Mouse (Mus musculus) right cerebral cortex, adult 18-20 months (tissue): Measurements from ENCODE around the gene Aadat.
"Not testable (repeated sequence)": the region's sequence is repeated elsewhere in the genome, so short reads cannot be mapped to it uniquely, and the experiment has no call there.

Source experiments
- DNase-seq: peaks from one replicate; pipeline ENCODE4 v3.0.0; 2022; ENCODE audit warnings: mixed read lengths

Aadat gene

DNA sequence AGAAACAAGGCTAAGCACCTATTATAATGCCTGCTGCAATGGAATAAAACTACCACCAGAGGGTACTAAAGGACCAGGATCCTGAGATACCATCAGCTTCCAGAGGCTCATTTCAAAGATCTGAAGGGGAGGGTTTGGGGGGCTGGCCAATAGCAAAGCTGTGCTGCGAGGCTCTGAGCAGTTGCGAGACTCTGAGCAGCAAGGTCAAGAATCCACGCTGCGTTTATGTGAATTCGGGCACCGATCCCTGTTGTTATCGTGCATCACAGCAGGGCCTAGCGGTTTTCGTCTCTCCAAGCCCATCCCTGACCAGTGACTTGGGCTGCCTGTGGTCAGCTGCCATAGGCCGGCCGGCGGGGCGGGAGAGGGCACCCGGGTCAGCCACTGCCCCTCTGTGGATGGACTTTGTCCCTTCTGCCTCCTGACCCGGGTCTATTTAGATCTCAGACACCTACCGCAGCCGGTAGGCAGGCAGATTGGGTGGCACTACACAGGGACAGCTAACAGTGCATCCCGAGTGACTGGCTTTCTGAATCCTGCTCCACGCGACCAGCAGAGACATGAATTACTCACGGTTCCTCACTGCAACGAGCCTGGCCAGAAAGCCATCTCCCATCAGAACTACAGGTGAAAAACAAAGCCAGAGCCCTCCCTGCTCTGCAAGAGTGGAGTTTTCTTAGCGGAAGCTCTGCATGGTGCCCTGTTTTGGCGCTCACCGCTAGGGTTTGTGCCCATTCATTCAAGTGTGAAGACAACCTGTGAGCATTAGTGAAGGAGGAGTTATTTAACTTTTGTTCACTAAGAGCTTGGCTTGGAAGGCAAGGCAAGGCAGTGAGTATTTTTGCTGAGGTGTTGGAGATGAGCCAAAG lies at the start of gene Aadat:
TSS of gene Aadat (plus strand) at position 280 of the 869 bp plus-strand sequence.
- peak; percentile 62 for DNase-seq

DNA sequence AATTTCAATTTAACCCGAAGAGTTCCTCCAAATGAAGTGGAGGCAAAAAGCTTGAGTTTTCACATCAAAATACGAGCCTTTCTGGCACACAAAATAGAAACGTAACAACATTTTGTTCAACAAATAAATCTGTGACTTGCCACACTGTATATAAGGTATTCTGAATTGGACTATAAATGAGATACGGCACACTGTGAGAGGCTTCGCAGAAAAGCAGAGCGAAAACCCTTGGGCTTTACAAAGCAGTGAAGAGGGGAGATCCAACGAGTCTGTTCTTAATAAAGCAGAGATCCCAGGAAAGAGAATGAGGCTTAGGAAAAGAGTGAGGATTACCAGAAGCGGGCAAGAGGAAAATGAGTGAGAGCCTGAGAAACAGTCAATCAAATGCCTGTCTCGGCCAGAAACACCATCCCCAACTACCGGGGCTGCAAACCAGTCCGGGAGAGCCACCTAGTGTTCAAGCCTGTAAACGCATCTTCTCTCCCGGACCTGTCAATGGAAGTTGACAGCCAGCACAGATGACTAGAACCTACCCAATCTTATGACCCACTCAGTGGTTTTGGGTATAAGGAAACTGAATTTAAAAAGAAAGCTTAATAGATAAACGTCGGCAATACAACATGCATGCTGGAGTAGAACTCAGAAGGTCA lies 38.9 kb upstream of the Aadat start:
- peak; percentile 77 for DNase-seq

DNA sequence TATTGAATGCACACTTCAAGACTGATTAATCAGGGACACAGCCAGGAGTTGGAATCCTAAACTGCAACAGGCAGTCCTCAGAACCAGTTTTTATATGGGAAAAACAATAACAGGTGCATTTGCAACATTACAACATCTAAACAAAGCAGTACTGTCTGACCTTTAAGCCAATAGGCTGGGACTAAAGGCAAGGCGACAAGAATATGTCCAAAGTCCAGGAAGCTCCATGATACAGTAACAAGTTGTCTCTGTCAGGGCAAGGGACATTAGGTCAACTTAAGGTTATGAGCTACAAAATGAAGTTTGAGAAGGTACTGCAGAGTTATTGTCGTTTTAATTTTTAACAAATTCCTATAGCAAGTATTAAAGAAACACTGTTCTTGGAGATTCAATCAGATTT lies 15.6 kb upstream of the Aadat start:
- DNase-seq, result no peak

DNA sequence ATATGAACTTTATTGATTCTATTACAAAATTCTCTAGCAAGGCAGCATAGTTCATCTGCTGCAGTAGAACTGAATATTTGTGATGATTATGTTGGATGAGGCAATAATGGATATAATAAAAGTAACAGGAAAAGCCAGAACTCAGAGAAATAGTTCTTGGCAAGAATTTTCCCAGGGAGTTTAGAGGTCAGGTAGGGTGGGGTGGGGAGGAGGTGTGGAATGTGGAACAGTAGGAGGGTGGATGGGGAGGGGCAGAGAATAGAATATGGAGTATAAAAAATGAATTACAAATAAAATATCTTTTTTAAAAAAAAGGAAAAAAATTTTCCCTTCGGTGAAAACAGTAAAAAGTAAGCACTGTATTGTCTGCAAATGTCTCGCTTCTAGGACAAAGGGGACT lies 13.9 kb upstream of the Aadat start:
- DNase-seq, result no peak

DNA sequence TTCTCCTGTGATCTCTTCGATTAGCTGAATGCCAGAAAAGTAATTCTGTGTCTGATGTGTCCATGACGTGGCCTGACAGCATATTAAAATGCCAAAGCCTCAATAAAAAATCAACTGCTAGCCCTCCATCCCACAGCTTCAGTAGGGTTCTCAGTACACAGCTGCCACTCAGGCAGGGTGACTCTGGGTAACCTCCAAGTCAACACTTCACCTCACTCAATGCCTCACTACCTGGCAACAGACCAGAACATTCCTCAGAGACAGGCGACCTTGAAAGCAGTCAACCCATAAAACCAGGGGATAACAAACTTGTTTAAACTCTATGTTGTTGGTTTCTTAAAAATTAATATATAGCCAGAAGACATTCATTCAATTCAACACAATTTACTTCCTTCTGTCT lies 13.3 kb upstream of the Aadat start:
- DNase-seq, result no peak

GRCm38 (mm10) chr8:60494606-60495005 lies 11.1 kb upstream of the Aadat start:
- DNase-seq, result no peak

GRCm38 (mm10) chr8:60495046-60495445 lies 10.7 kb upstream of the Aadat start:
- not testable (repeated sequence) for DNase-seq

DNA sequence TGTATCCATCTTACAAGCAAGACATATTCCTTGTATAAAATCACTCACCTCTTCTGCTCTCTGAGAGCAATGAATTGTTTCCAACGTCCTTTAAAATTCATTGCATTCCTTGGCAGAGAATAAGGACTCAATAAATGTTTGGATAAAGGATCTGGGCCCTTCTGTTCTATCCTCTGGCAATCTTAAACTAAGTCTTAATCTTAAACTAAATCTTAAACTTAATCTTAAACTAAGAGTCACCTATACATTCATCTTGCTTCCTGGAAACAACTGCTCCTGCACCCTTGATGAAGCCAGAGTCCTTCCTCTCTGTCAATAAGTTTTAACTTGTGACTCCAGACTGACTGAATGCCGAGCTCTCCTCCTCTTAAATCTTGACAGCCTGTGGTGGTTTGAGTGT lies 2.6 kb upstream of the Aadat start, which contains the start of gene Gm10283:
TSS of gene Gm10283 (minus strand) at position 101 of the 400 bp plus-strand sequence.
- DNase-seq, result no peak

DNA sequence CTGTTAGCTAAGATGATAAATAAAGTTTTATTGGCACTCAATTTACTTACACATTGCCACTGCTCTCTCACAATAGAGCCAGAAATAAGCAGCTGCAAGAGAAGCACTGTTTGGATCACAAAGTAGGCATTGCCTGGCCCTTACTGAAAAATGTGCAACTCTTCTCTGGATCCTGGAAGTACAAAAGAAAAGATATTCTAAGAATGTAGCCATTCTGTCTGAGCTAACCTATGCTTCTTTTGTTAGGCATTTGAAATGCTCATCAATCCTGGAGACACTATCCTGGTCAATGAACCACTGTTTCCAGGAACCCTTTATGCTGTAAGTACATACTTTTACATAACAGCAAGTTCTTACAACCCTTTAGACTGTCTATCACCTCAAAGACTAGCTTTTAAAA lies 12.6 kb downstream of the Aadat start:
- DNase-seq, result no peak

- no peak for DNase-seq
Measured at GRCm38 (mm10) chr8:60534945-60535344, 29.2 kb downstream of the Aadat start.

DNA sequence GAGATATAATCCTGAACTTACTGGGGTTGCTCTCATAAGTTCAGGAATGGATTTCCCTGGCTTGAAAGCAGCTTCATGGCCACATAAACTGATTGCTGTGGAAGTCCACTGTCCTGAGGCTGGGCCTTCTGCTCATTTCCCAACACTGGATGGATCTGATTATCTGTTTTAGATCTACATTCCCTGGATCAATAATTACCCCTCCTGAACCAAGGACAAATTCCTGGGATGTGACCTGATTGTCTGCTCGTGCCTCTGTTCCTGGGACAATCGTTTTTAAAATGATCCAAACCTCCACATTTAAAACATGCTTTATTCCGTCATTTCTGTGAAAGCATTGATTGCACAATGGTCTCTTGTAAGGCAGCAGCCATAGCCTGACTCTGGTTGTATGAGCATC lies 61.1 kb downstream of the Aadat start:
- no peak for DNase-seq

DNA sequence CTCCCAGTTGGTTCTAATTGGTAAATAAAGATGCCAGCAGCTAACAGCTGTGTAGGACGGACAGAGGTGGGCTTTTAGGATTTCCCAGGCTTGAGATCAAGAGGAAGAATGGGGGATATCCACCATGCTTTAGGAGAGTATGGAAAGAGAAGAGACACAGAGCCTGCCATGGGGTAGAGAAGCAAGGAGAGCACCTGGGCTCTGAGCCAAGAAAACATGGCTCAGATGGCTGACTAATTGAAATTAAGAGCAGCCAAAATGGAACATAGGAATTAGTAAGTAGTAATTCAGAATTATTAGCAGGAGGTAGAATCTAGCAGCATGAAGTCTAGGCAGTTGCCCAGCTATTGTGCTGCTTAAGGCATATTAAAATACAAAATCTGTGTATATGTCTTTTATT lies 71.5 kb downstream of the Aadat start:
- no peak for DNase-seq

DNA sequence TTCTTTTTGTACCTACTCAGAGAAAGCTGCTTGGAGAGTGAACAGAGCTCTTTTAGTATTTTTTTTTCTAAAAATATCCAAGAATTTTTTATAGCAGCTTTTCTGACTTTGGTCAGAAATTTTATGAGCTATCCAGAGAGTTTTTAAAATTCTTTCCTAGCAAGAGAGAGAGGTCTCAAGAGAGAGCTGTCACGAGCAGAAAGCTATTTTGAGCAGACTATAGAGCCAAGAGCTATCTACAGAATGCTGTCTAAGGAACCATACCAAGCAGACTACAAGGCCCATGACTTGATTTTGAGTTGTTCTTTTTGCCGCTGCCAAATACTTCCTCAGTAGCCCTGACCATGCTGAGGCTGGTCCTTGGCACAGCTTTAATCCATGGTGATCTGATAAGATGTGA lies 77.6 kb downstream of the Aadat start:
- no peak for DNase-seq

GRCm38 (mm10) chr8:60591352-60592105 lies 85.8 kb downstream of the Aadat start:
- DNase-seq, result not testable (repeated sequence)

- DNase-seq, result peak; percentile 42
Measured at GRCm38 (mm10) chr8:60594761-60595160, 89.0 kb downstream of the Aadat start.
